Mouse (Mus musculus): ENCODE measurements around the gene Orc4. TPM values are rescaled to one million over a fixed set of nuclear protein-coding genes. Genes with fewer than 3 reads are reported as not detected.

Gene Orc4
- 99.3 and 99.9 TPM in 2 replicates for polyA plus RNA-seq (2014; fragmentation: Nextera tagmentation; extraction: Ambion mirVana)

GRCm38 (mm10) chr2:48950252-48950315 is at the start of gene Orc4:
Gene Orc4 (minus strand): TSS chr2:48950277.
- peak within 1 kb of the TSS; percentile 92 for H3K9ac ChIP-seq (ENCODE audit: low read depth, low read length)
- H3K27ac ChIP-seq (replicated peaks; ENCODE audit: low read depth, low read length): peak within 1 kb of the TSS; percentile 94
- H3K36me3 ChIP-seq (ENCODE audit: control insufficient read depth, insufficient read depth, low read length): no peaks in the 10 kb centered on the region
- peak within 1 kb of the TSS; percentile 74 for H3K4me2 ChIP-seq (ENCODE audit: low read depth, low read length)
- H3K4me1 ChIP-seq (ENCODE audit: control insufficient read depth, insufficient read depth, low read length): peaks cover 12% of the 10 kb centered on the region
- ATAC-seq (ENCODE audit: low read depth) (no peak), DNase-seq (ENCODE audit: low spot score) (no peak)
- no peaks in the 10 kb centered on the region for H3K9me3 ChIP-seq (ENCODE audit: control insufficient read depth, low read length)
- peak within 1 kb of the TSS; percentile 92 for H3K4me3 ChIP-seq (ENCODE audit: low read depth, low read length)
- WGBS: 0% methylated on average over 2 of the region's 2 CpGs
- H3K27me3 ChIP-seq (replicated peaks; ENCODE audit: control insufficient read depth, insufficient read depth, low read length): no peaks in the 10 kb centered on the region

GRCm38 (mm10) chr2:48990322-48990721 is 40.2 kb upstream of the Orc4 start:
- WGBS: 87% methylated on average over 3 of the region's 3 CpGs
- DNase-seq (ENCODE audit: low spot score): no peak
- H3K36me3 ChIP-seq (ENCODE audit: control insufficient read depth, insufficient read depth, low read length): no peaks in the 10 kb centered on the region
- H3K4me1 ChIP-seq (ENCODE audit: control insufficient read depth, insufficient read depth, low read length): no peaks in the 10 kb centered on the region
- no peaks in the 10 kb centered on the region for H3K9me3 ChIP-seq (ENCODE audit: control insufficient read depth, low read length)
- no peaks in the 10 kb centered on the region for H3K27me3 ChIP-seq (replicated peaks; ENCODE audit: control insufficient read depth, insufficient read depth, low read length)
- no peak overlapping the region for H3K4me2 ChIP-seq (ENCODE audit: low read depth, low read length)
- H3K4me3 ChIP-seq (ENCODE audit: low read depth, low read length): no peak overlapping the region
- H3K9ac ChIP-seq (ENCODE audit: low read depth, low read length): no peak overlapping the region
- ATAC-seq (ENCODE audit: low read depth): no peak
- H3K27ac ChIP-seq (replicated peaks; ENCODE audit: low read depth, low read length): no peak overlapping the region

- Histone ChIP-seq H3K9me3 (ENCODE audit: control insufficient read depth, low read length) (no peaks in the 10 kb centered on the region), H3K9ac (ENCODE audit: low read depth, low read length) (no peak overlapping the region), H3K27me3 (replicated peaks; ENCODE audit: control insufficient read depth, insufficient read depth, low read length) (no peaks in the 10 kb centered on the region), H3K4me3 (ENCODE audit: low read depth, low read length) (no peak overlapping the region), H3K36me3 (ENCODE audit: control insufficient read depth, insufficient read depth, low read length) (no peaks in the 10 kb centered on the region), H3K4me1 (ENCODE audit: control insufficient read depth, insufficient read depth, low read length) (no peaks in the 10 kb centered on the region), H3K27ac (replicated peaks; ENCODE audit: low read depth, low read length) (no peak overlapping the region), H3K4me2 (ENCODE audit: low read depth, low read length) (no peak overlapping the region)
- no peak for ATAC-seq (ENCODE audit: low read depth)
- DNase-seq (ENCODE audit: low spot score): no peak
- 82% methylated on average over 3 of the region's 3 CpGs for WGBS
These were observed 28.8 kb upstream of the Orc4 start for GRCm38 (mm10) chr2:48978920-48979319.

- Histone ChIP-seq H3K27ac (replicated peaks; ENCODE audit: low read depth, low read length) (no peak overlapping the region), H3K4me2 (ENCODE audit: low read depth, low read length) (no peak overlapping the region), H3K9ac (ENCODE audit: low read depth, low read length) (no peak overlapping the region), H3K4me3 (ENCODE audit: low read depth, low read length) (no peak overlapping the region), H3K36me3 (ENCODE audit: control insufficient read depth, insufficient read depth, low read length) (no peaks in the 10 kb centered on the region), H3K4me1 (ENCODE audit: control insufficient read depth, insufficient read depth, low read length) (peaks cover 4% of the 10 kb centered on the region; the same call in 1 of the 2 replicates), H3K9me3 (ENCODE audit: control insufficient read depth, low read length) (no peaks in the 10 kb centered on the region), H3K27me3 (replicated peaks; ENCODE audit: control insufficient read depth, insufficient read depth, low read length) (no peaks in the 10 kb centered on the region)
- DNase-seq (ENCODE audit: low spot score): no peak
- 65% methylated on average over 3 of the region's 3 CpGs for WGBS
- ATAC-seq (ENCODE audit: low read depth): no peak
These were observed 6.5 kb upstream of the Orc4 start for GRCm38 (mm10) chr2:48956591-48956990.

GRCm38 (mm10) chr2:48950316-48950880 is 321 bp upstream of the Orc4 start:
- 10% methylated on average over 5 of the region's 6 CpGs for WGBS
- H3K4me1 ChIP-seq (ENCODE audit: control insufficient read depth, insufficient read depth, low read length): peaks cover 12% of the 10 kb centered on the region
- peak overlapping the region; percentile 94 for H3K27ac ChIP-seq (replicated peaks; ENCODE audit: low read depth, low read length)
- no peaks in the 10 kb centered on the region for H3K27me3 ChIP-seq (replicated peaks; ENCODE audit: control insufficient read depth, insufficient read depth, low read length)
- H3K36me3 ChIP-seq (ENCODE audit: control insufficient read depth, insufficient read depth, low read length): no peaks in the 10 kb centered on the region
- peak; percentile 12 for DNase-seq (ENCODE audit: low spot score)
- peak overlapping the region; percentile 80 for H3K9ac ChIP-seq (ENCODE audit: low read depth, low read length)
- H3K4me2 ChIP-seq (ENCODE audit: low read depth, low read length): peak overlapping the region; percentile 60
- H3K4me3 ChIP-seq (ENCODE audit: low read depth, low read length): peak overlapping the region; percentile 92
- H3K9me3 ChIP-seq (ENCODE audit: control insufficient read depth, low read length): no peaks in the 10 kb centered on the region
- ATAC-seq (ENCODE audit: low read depth): no peak

GRCm38 (mm10) chr2:48949743-48950251 is 280 bp downstream of the Orc4 start:
- no peak for DNase-seq (ENCODE audit: low spot score)
- Histone ChIP-seq H3K27ac (replicated peaks; ENCODE audit: low read depth, low read length) (peak overlapping the region; percentile 94), H3K27me3 (replicated peaks; ENCODE audit: control insufficient read depth, insufficient read depth, low read length) (no peaks in the 10 kb centered on the region), H3K9ac (ENCODE audit: low read depth, low read length) (peak overlapping the region; percentile 80), H3K4me3 (ENCODE audit: low read depth, low read length) (peak overlapping the region; percentile 92), H3K9me3 (ENCODE audit: control insufficient read depth, low read length) (no peaks in the 10 kb centered on the region), H3K36me3 (ENCODE audit: control insufficient read depth, insufficient read depth, low read length) (no peaks in the 10 kb centered on the region), H3K4me2 (ENCODE audit: low read depth, low read length) (peak overlapping the region; percentile 60), H3K4me1 (ENCODE audit: control insufficient read depth, insufficient read depth, low read length) (peaks cover 12% of the 10 kb centered on the region)
- 2% methylated on average over 9 of the region's 9 CpGs for WGBS
- ATAC-seq (ENCODE audit: low read depth): peak; percentile 53

- ATAC-seq (ENCODE audit: low read depth) (peak; percentile 100), DNase-seq (ENCODE audit: low spot score) (peak; percentile 100)
- H3K4me2 ChIP-seq (ENCODE audit: low read depth, low read length): peak within 1 kb of the TSS; percentile 74
- no peaks in the 10 kb centered on the region for H3K9me3 ChIP-seq (ENCODE audit: control insufficient read depth, low read length)
- no peaks in the 10 kb centered on the region for H3K27me3 ChIP-seq (replicated peaks; ENCODE audit: control insufficient read depth, insufficient read depth, low read length)
- H3K36me3 ChIP-seq (ENCODE audit: control insufficient read depth, insufficient read depth, low read length): no peaks in the 10 kb centered on the region
- peaks cover 12% of the 10 kb centered on the region for H3K4me1 ChIP-seq (ENCODE audit: control insufficient read depth, insufficient read depth, low read length)
- peak within 1 kb of the TSS; percentile 92 for H3K4me3 ChIP-seq (ENCODE audit: low read depth, low read length)
- WGBS: 1% methylated on average over 27 of the region's 49 CpGs
- H3K9ac ChIP-seq (ENCODE audit: low read depth, low read length): peak within 1 kb of the TSS; percentile 92
- H3K27ac ChIP-seq (replicated peaks; ENCODE audit: low read depth, low read length): peak within 1 kb of the TSS; percentile 94
These were observed 1.1 kb downstream of the Orc4 start, which contains the start of gene Mbd5 for GRCm38 (mm10) chr2:48948841-48949584. Gene Mbd5 (plus strand): TSS chr2:48949508.

- H3K9me3 ChIP-seq (ENCODE audit: control insufficient read depth, low read length): no peaks in the 10 kb centered on the region
- 57% methylated on average over 3 of the region's 3 CpGs for WGBS
- peaks cover 12% of the 10 kb centered on the region for H3K4me1 ChIP-seq (ENCODE audit: control insufficient read depth, insufficient read depth, low read length)
- H3K4me3 ChIP-seq (ENCODE audit: low read depth, low read length): peak overlapping the region; percentile 92
- no peaks in the 10 kb centered on the region for H3K36me3 ChIP-seq (ENCODE audit: control insufficient read depth, insufficient read depth, low read length)
- DNase-seq (ENCODE audit: low spot score) (no peak), ATAC-seq (ENCODE audit: low read depth) (no peak)
- H3K27ac ChIP-seq (replicated peaks; ENCODE audit: low read depth, low read length): no peak overlapping the region
- H3K9ac ChIP-seq (ENCODE audit: low read depth, low read length): peak overlapping the region; percentile 92
- H3K4me2 ChIP-seq (ENCODE audit: low read depth, low read length): peak overlapping the region; percentile 74
- H3K27me3 ChIP-seq (replicated peaks; ENCODE audit: control insufficient read depth, insufficient read depth, low read length): no peaks in the 10 kb centered on the region
These were observed 2.3 kb downstream of the Orc4 start for GRCm38 (mm10) chr2:48947761-48948160.

GRCm38 (mm10) chr2:48935058-48935457 is 15.0 kb downstream of the Orc4 start:
- Histone ChIP-seq H3K36me3 (ENCODE audit: control insufficient read depth, insufficient read depth, low read length) (peaks cover 41% of the 10 kb centered on the region), H3K4me3 (ENCODE audit: low read depth, low read length) (no peak overlapping the region), H3K27me3 (replicated peaks; ENCODE audit: control insufficient read depth, insufficient read depth, low read length) (no peaks in the 10 kb centered on the region), H3K4me2 (ENCODE audit: low read depth, low read length) (no peak overlapping the region), H3K9me3 (ENCODE audit: control insufficient read depth, low read length) (no peaks in the 10 kb centered on the region), H3K9ac (ENCODE audit: low read depth, low read length) (no peak overlapping the region), H3K27ac (replicated peaks; ENCODE audit: low read depth, low read length) (no peak overlapping the region), H3K4me1 (ENCODE audit: control insufficient read depth, insufficient read depth, low read length) (no peaks in the 10 kb centered on the region)
- ATAC-seq (ENCODE audit: low read depth): no peak
- no peak for DNase-seq (ENCODE audit: low spot score)
- WGBS: 89% methylated on average over 2 of the region's 2 CpGs
